Mouse (Mus musculus) adipocyte (in vitro differentiated cells): ENCODE results near the gene Scd2.
A peak's percentile ranks its signal among the peaks of the same experiment; 100 is the strongest.
"Not testable (repeated sequence)": the region's sequence is repeated elsewhere in the genome, so short reads cannot be mapped to it uniquely, and the experiment has no call there.

Experiments
- DNase-seq: peaks from one replicate; pipeline ENCODE4 v3.0.0-alpha.2; 2016; ENCODE audit warnings: low spot score

Gene Scd2

GRCm38 (mm10) chr19:44297068-44297760 is 3.7 kb downstream of the Scd2 start:
- no peak for DNase-seq

- no peak for DNase-seq
These were observed 4.4 kb downstream of the Scd2 start for GRCm38 (mm10) chr19:44297862-44298261.

- no peak for DNase-seq
These were observed 5.6 kb downstream of the Scd2 start for GRCm38 (mm10) chr19:44299078-44299477.

DNA sequence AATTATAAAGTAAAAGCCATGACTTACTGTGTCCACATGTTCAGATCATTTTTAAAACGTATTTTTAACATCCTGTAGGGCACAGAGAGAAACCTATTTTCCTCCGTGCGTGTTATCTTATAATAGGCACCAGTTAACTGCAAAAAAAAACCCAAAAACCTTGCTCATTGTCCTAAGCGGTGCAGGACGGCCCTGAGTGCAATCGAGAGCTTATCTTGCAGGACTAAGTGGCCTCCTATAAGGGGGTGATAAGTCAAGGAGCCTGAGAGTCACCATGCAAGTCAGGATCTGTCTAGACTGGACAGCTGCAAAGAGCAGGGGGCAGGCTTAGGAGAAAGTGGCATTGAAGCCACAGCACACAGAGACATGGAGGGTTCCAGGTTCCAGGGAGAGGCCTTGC is 6.4 kb downstream of the Scd2 start:
- no peak for DNase-seq

DNA sequence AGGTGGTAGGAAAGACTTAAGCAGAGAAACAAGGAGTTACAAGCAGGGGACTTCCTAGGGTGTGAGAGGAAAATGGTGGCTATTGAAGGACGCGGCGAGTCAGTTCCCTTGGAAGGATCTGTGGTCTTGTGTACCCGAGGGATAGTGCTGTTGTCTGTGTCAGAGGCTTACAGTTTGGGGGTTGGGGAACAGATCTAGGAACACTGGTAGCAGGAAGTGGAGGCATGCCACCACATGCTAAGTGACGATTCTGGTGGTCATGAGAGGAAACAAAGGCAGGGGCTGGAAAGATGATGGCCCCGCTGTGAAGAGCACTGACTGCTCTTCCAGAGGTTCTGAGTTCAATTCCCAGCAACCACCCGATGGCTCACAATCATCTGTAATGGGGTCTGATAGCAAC is 7.0 kb downstream of the Scd2 start:
- DNase-seq: no peak

DNA sequence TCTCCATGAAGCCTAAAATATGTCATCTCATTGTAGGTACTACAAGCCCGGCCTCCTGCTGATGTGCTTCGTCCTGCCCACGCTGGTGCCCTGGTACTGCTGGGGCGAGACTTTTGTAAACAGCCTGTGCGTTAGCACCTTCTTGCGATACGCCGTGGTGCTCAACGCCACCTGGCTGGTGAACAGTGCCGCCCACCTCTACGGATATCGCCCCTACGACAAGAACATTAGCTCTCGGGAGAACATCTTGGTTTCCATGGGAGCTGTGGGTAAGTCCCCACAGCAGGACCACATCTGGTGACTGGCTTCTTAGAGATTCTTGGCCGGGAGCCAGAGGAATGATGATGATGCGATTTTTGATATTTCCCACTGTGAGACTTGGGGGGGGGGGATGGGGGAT is 7.7 kb downstream of the Scd2 start:
- DNase-seq: no peak

DNA sequence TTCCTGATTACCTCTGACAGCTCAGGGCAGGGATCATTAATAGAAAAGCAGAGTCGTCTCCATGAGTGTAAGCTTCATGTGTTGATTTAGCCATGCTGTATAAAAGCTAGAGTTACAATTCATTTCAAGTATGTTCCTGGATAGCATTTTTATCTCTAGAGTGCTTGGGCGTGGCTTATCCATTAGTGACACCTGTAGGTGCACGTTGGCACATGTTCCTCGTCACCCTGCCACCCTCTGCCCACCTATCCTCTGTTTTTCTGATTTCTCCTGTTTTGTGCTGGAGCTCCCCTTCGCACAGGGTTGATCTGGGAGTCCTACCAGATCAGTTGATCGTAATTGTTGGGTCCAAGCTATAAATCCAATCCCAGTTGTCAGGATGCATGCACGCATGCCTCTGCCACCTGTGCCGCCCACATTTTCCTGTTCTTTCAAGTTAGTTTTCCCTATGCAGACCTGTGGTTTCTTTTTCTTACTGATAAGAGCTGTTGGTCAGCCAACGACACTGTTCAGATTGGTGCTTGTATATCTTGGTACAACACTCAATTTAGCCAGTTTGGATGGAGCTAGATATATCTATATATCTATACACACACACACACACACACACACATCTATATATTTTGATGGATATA is 8.3 kb downstream of the Scd2 start:
- no peak for DNase-seq

DNA sequence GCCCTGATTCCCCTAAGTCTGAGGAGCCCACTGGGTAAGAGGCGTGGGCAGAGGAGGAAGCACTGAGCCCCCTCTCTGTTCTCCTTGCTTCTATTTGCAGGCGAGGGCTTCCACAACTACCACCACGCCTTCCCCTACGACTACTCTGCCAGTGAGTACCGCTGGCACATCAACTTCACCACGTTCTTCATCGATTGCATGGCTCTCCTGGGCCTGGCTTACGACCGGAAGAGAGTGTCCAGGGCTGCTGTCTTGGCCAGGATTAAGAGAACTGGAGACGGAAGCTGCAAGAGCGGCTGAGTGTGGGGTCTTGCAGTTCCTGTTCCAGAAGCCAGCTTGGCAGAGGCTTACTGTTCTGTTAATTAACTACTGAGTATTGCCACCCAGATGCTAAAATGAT is 9.4 kb downstream of the Scd2 start:
- DNase-seq: no peak

GRCm38 (mm10) chr19:44303502-44303901 is 10.0 kb downstream of the Scd2 start:
- DNase-seq: no peak

GRCm38 (mm10) chr19:44304419-44304818 is 10.9 kb downstream of the Scd2 start:
- no peak for DNase-seq

- DNase-seq: no peak
These were observed 11.5 kb downstream of the Scd2 start for GRCm38 (mm10) chr19:44304851-44305510.

GRCm38 (mm10) chr19:44305701-44306100 is 12.2 kb downstream of the Scd2 start:
- no peak for DNase-seq

- DNase-seq: peak; percentile 67
These were observed 12.7 kb downstream of the Scd2 start for GRCm38 (mm10) chr19:44306171-44306570.

DNA sequence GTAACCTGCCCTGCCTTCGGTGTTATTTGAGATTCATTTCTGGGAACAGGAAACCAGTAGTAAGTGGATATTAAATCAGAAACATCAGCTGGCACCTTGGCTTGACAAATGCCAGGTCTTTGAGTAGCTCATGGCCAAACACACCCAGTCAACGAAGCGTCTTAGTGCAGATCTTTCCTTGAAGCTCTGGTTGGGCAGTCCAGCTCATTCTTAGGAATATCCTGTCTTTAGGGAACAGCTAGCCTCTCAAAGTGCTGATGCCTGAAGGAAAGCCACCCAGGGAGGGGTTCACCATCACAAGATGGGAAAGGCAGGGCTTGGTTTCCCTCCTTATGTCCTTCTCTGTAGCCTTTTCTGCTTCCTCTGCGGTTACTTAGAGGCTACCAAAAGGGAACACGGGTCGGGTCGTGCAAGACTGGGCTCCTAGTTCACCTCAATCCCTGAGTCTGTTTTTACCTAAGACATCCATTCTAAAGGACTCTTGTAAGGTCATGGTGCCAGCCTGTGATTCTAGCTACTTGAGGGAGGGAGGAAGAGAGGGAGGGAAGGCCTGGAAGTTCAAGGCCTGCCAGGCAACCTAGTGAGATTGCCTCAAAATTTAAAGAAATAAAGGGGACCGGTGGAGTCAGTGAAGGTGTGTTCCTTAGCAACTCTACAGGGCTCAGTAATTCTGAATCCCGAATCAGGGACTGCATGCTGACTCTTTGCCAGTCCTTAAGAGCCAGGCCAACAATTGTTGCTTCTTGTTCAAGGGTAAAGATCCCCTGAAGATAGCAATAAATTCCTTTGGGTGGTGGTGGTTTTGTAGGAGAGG is 13.8 kb downstream of the Scd2 start:
- no peak for DNase-seq

GRCm38 (mm10) chr19:44307915-44308470 is 14.5 kb downstream of the Scd2 start:
- no peak for DNase-seq

GRCm38 (mm10) chr19:44308611-44309246 is 15.3 kb downstream of the Scd2 start:
- DNase-seq: no peak

- DNase-seq: no peak
These were observed 16.1 kb downstream of the Scd2 start for GRCm38 (mm10) chr19:44309351-44310154.

- not testable (repeated sequence) for DNase-seq
These were observed 16.7 kb downstream of the Scd2 start for GRCm38 (mm10) chr19:44310155-44310575.

GRCm38 (mm10) chr19:44310814-44311213 is 17.3 kb downstream of the Scd2 start:
- DNase-seq: no peak

- DNase-seq: no peak
These were observed 18.0 kb downstream of the Scd2 start for GRCm38 (mm10) chr19:44311306-44312006.
